Mouse (Mus musculus) MEL (cell line): ENCODE measurements around the gene Atrip. TPM values are rescaled to one million over a fixed set of nuclear protein-coding genes. Genes with fewer than 3 reads are reported as not detected.

ENCODE experiments used
- DNase-seq: peaks from one replicate; pipeline ENCODE4 v3.0.0; 2011; ENCODE audit warnings: low read depth, low spot score
- H3K27ac ChIP-seq: 2 replicates; pipeline ENCODE4 v1.5.1; 2012; ENCODE audit warnings: low read depth, mild to moderate bottlenecking, control low read depth, low read length, moderate library complexity; ENCODE audit not compliant: control insufficient read depth
- H3K27me3 ChIP-seq, 2 experiments: fragments of 150-350 bp in 1 of 2; sonication (generic) in 1 of 2; 2 replicates each; pipeline ENCODE4 v1.6.1; 2012; ENCODE audit warnings: low read length in 2 of 2, mild to moderate bottlenecking in 2 of 2, improper control_type of control experiment in 1 of 2, moderate library complexity in 1 of 2; ENCODE audit not compliant: insufficient read depth in 2 of 2, control insufficient read depth in 1 of 2
- H3K36me3 ChIP-seq, 2 experiments: 2 replicates each; pipeline ENCODE4 v1.6.1; 2012 to 2014; ENCODE audit warnings: low read length in 2 of 2, improper control_type of control experiment in 1 of 2, inconsistent platforms in 1 of 2, mild to moderate bottlenecking in 1 of 2; ENCODE audit not compliant: insufficient read depth in 2 of 2, control insufficient read depth in 1 of 2
- H3K4me1 ChIP-seq, 2 experiments: fragments of 150-350 bp in 1 of 2; sonication (generic) in 1 of 2; 2 replicates each; pipeline ENCODE4 v1.6.1; 2012; ENCODE audit warnings: low read length in 2 of 2, improper control_type of control experiment in 1 of 2, mild to moderate bottlenecking in 1 of 2; ENCODE audit not compliant: insufficient read depth in 2 of 2, control insufficient read depth in 1 of 2
- H3K4me3 ChIP-seq, 2 experiments: fragments of 150-350 bp in 1 of 2; sonication (generic) in 1 of 2; 2 replicates each; pipeline ENCODE4 v1.5.1; 2012; ENCODE audit warnings: low read depth in 2 of 2, low read length in 2 of 2, mild to moderate bottlenecking in 2 of 2, moderate library complexity in 2 of 2, control low read depth in 1 of 2, improper control_type of control experiment in 1 of 2; ENCODE audit not compliant: control insufficient read depth in 1 of 2, insufficient read depth in 1 of 2
- H3K79me2 ChIP-seq: 2 replicates; pipeline ENCODE4 v1.6.1; 2012; ENCODE audit warnings: mild to moderate bottlenecking, low read length, moderate library complexity; ENCODE audit not compliant: control insufficient read depth, poor library complexity, insufficient read depth
- H3K9ac ChIP-seq: 2 replicates; pipeline ENCODE4 v1.6.1; 2012; ENCODE audit warnings: low read depth, mild to moderate bottlenecking, control low read depth, low read length, moderate library complexity; ENCODE audit not compliant: control insufficient read depth, poor library complexity, severe bottlenecking
- H3K9me3 ChIP-seq: fragments of 150-350 bp; sonication (generic); replicated peaks from 2 replicates; pipeline ENCODE4 v1.6.1; 2012; ENCODE audit warnings: mild to moderate bottlenecking, low read length, improper control_type of control experiment, moderate library complexity; ENCODE audit not compliant: insufficient read depth
- BHLHE40 ChIP-seq: IDR thresholded peaks from 2 replicates; pipeline ENCODE4 v1.6.1; 2012; ENCODE audit warnings: low read depth, mild to moderate bottlenecking, inconsistent platforms, low read length, improper control_type of control experiment, borderline replicate concordance
- CHD1 ChIP-seq: IDR thresholded peaks from 2 replicates; pipeline ENCODE4 v1.6.1; 2012; ENCODE audit warnings: low read depth, mild to moderate bottlenecking, inconsistent platforms, low read length, improper control_type of control experiment
- CHD2 ChIP-seq: IDR thresholded peaks from 2 replicates; pipeline ENCODE4 v1.6.1; 2011; ENCODE audit warnings: low read length, improper control_type of control experiment
- E2F4 ChIP-seq: IDR thresholded peaks from 2 replicates; pipeline ENCODE4 v1.6.1; 2011; ENCODE audit warnings: low read depth, low read length, improper control_type of control experiment, borderline replicate concordance
- ELF1 ChIP-seq: IDR thresholded peaks from 2 replicates; pipeline ENCODE4 v1.6.1; 2014; ENCODE audit warnings: low read depth, mild to moderate bottlenecking, inconsistent platforms, low read length, improper control_type of control experiment, moderate library complexity
- EP300 ChIP-seq, 2 experiments: IDR thresholded peaks; 2 replicates each; pipeline ENCODE4 v1.6.1; 2011; ENCODE audit warnings: improper control_type of control experiment in 2 of 2, low read length in 2 of 2, low read depth in 1 of 2, mild to moderate bottlenecking in 1 of 2
- HCFC1 ChIP-seq: IDR thresholded peaks from 2 replicates; pipeline ENCODE4 v1.6.1; 2012; ENCODE audit warnings: low read depth, mild to moderate bottlenecking, inconsistent platforms, low read length, improper control_type of control experiment, moderate library complexity
- KAT2A ChIP-seq: conservative IDR thresholded peaks from 2 replicates; pipeline ENCODE4 v1.6.1; 2012; ENCODE audit warnings: low read depth, low read length, improper control_type of control experiment, inconsistent platforms
- MAFK ChIP-seq: IDR thresholded peaks from 2 replicates; pipeline ENCODE4 v1.6.1; 2011; ENCODE audit warnings: low read depth, mild to moderate bottlenecking, low read length, improper control_type of control experiment, borderline replicate concordance
- MEF2A ChIP-seq: IDR thresholded peaks from 2 replicates; pipeline ENCODE4 v1.6.1; 2014; ENCODE audit warnings: low read depth, mild to moderate bottlenecking, inconsistent platforms, low read length, improper control_type of control experiment; ENCODE audit not compliant: poor library complexity, insufficient replicate concordance, severe bottlenecking; ENCODE audit errors: extremely low read depth
- MXI1 ChIP-seq: IDR thresholded peaks from 2 replicates; pipeline ENCODE4 v1.6.1; 2011; ENCODE audit warnings: mild to moderate bottlenecking, low read depth, low read length, improper control_type of control experiment
- MYC ChIP-seq: IDR thresholded peaks from 2 replicates; pipeline ENCODE4 v1.6.1; 2011; ENCODE audit warnings: low read depth, mild to moderate bottlenecking, low read length, improper control_type of control experiment, moderate library complexity
- NRF1 ChIP-seq: IDR thresholded peaks from 2 replicates; pipeline ENCODE4 v1.6.1; 2014; ENCODE audit warnings: low read depth, mild to moderate bottlenecking, inconsistent platforms, low read length, improper control_type of control experiment, moderate library complexity; ENCODE audit not compliant: poor library complexity, insufficient read depth, severe bottlenecking
- POLR2AphosphoS2 ChIP-seq: IDR thresholded peaks from 2 replicates; pipeline ENCODE4 v1.6.1; 2011; ENCODE audit warnings: low read length, improper control_type of control experiment
- SIN3A ChIP-seq: IDR thresholded peaks from 2 replicates; pipeline ENCODE4 v1.6.1; 2012; ENCODE audit warnings: low read length, improper control_type of control experiment, inconsistent platforms
- TAL1 ChIP-seq: IDR thresholded peaks from 2 replicates; pipeline ENCODE4 v1.6.1; 2012; ENCODE audit warnings: mild to moderate bottlenecking, inconsistent platforms, low read length, moderate library complexity, mixed read lengths
- TBP ChIP-seq: IDR thresholded peaks from 2 replicates; pipeline ENCODE4 v1.8.0; 2011; ENCODE audit warnings: low read depth, low read length, improper control_type of control experiment
- TCF12 ChIP-seq: IDR thresholded peaks from 2 replicates; pipeline ENCODE4 v1.6.1; 2014; ENCODE audit warnings: low read depth, mild to moderate bottlenecking, inconsistent platforms, low read length, improper control_type of control experiment, moderate library complexity
- USF2 ChIP-seq, 2 experiments: IDR thresholded peaks; 2 replicates each; pipeline ENCODE4 v1.6.1; 2011 to 2012; ENCODE audit warnings: improper control_type of control experiment in 2 of 2, low read length in 2 of 2, borderline replicate concordance in 1 of 2, inconsistent platforms in 1 of 2, low read depth in 1 of 2, mild to moderate bottlenecking in 1 of 2; ENCODE audit not compliant: insufficient read depth in 1 of 2
- ZMIZ1 ChIP-seq: IDR thresholded peaks from 2 replicates; pipeline ENCODE4 v1.6.1; 2012; ENCODE audit warnings: low read depth, mild to moderate bottlenecking, inconsistent platforms, low read length, improper control_type of control experiment, moderate library complexity
- polyA plus RNA-seq, 2 experiments: library from polyadenylated mRNA; stranded (reverse) in 1 of 2; unstranded in 1 of 2; fragments of >175 nt in 1 of 2; fragments of >200 nt in 1 of 2; gene quantifications; 2 replicates each; pipeline versions ENCODE4 v1.2.1 to v1.2.4; 2012; ENCODE audit warnings: low replicate concordance in 2 of 2, low read depth in 1 of 2; ENCODE audit not compliant: insufficient read length in 2 of 2, insufficient read depth in 1 of 2, missing spikeins in 1 of 2
- total RNA-seq: library from RNA; depleted of rRNA; stranded (reverse); fragments of 300-350 nt; gene quantifications from 2 replicates; pipeline ENCODE4 v1.2.3, GENCODE M21; 2012

Atrip gene
- total and polyA plus RNA-seq, 3 experiments: 18.4 to 35.3 TPM; not detected in 1

DNA sequence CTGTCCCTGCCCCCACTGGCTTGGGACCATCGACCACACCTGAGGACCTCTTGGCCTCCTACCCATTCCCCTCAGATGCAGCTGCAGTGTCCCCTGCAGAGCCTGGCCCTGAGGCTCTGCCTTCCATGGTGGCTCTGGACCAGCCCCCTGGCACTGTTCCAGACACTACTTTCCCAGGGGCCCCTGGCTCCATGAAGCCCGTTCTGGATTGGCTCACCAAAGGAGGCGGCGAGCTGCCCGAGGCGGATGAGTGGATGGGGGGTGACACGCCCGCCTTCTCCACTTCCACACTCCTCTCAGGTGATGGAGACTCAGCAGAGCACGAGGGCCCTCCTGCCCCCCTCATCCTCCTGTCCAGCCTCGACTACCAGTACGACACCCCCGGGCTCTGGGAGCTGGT, 31.1 kb upstream of the Atrip start:
- Histone ChIP-seq H3K36me3 (no peaks in the 10 kb centered on the region), H3K9ac (no peak overlapping the region), H3K4me1 (no peaks in the 10 kb centered on the region), H3K4me3 (no peak overlapping the region), H3K79me2 (no peaks in the 10 kb centered on the region), H3K9me3 (no peaks in the 10 kb centered on the region), H3K27ac (no peak overlapping the region), H3K27me3 (no peaks in the 10 kb centered on the region)
- DNase-seq: no peak
- TF ChIP-seq MYC (no peak), CHD1 (no peak), USF2 (IDR thresholded peaks at IDR 0.05; ENCODE audit: borderline replicate concordance in 1 of 2, insufficient read depth in 1 of 2, low read depth in 1 of 2, low read length in 2 of 2) (no peak), TCF12 (no peak)

DNA sequence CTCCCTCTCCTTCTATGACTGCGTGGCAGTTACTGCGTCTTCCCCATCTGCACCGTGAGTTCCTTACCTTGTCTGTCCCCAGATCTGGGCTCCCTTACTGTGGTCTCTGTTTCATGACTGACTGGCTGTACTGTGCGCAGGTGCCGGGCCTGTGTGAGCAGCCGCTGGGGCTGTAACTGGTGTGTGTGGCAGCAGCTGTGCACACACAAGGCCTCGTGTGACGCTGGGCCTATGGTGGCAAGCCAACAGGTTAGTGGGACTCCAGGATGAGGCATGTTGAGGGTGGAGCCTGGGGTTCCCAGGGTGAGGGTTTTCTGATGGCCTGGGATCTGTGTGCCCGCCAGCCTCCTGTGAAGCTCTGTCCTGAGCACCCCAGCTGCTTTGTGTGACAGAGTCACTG, 30.2 kb upstream of the Atrip start:
- Histone ChIP-seq H3K4me3 (no peak overlapping the region), H3K27ac (no peak overlapping the region), H3K9me3 (no peaks in the 10 kb centered on the region)
- TF ChIP-seq HCFC1 (no peak), SIN3A (no peak), TCF12 (no peak), MXI1 (no peak), MAFK (no peak), POLR2AphosphoS2 (no peak), TBP (no peak), NRF1 (no peak), BHLHE40 (no peak), TAL1 (no peak), USF2 (IDR thresholded peaks at IDR 0.05; ENCODE audit: borderline replicate concordance in 1 of 2, insufficient read depth in 1 of 2, low read depth in 1 of 2, low read length in 2 of 2) (no peak), CHD2 (no peak), EP300 (IDR thresholded peaks at IDR 0.05; ENCODE audit: low read depth in 1 of 2, low read length in 2 of 2) (no peak), CHD1 (no peak), MEF2A (no peak), E2F4 (no peak), KAT2A (no peak), MYC (no peak), ELF1 (no peak), ZMIZ1 (no peak)
- TF ChIP-seq, all 39 proteins: peak for 0
- Histone ChIP-seq H3K36me3 (no peaks in the 10 kb centered on the region), H3K9ac (no peak overlapping the region), H3K79me2 (no peaks in the 10 kb centered on the region), H3K27me3 (no peaks in the 10 kb centered on the region), H3K4me1 (no peaks in the 10 kb centered on the region)
- no peak for DNase-seq
